Mouse (Mus musculus) G1E (cell line): ENCODE results near the gene Mrps12.

Experiments
- CTCF ChIP-seq: IDR thresholded peaks from 2 replicates; pipeline ENCODE4 v1.5.1; 2012; ENCODE audit warnings: low read depth, low read length, inconsistent platforms, mixed read lengths
- GATA1 ChIP-seq: IDR thresholded peaks from 2 replicates; pipeline ENCODE4 v1.6.1; 2012; ENCODE audit warnings: borderline replicate concordance, low read length, inconsistent platforms, mixed read lengths
- GATA2 ChIP-seq: IDR thresholded peaks from 2 replicates; pipeline ENCODE4 v1.6.1; 2012; ENCODE audit warnings: low read depth, low read length, inconsistent platforms, borderline replicate concordance
- POLR2AphosphoS5 ChIP-seq: IDR thresholded peaks from 2 replicates; pipeline ENCODE4 v1.6.1; 2012; ENCODE audit warnings: low read depth, low read length, inconsistent platforms; ENCODE audit not compliant: insufficient replicate concordance
- TAL1 ChIP-seq: conservative IDR thresholded peaks from 2 replicates; pipeline ENCODE4 v1.6.1; 2012; ENCODE audit warnings: low read depth, low read length, inconsistent platforms, mixed read lengths

- no peak for TF ChIP-seq POLR2AphosphoS5
- TF ChIP-seq GATA2, result no peak
- TF ChIP-seq CTCF, result no peak
- TF ChIP-seq GATA1, result no peak
- TF ChIP-seq TAL1, result no peak
Observed at GRCm38 (mm10) chr7:28766910-28767309, 25.3 kb upstream of the Mrps12 start.
